Mouse (Mus musculus): ENCODE data around the gene Zbtb16. TPM values are rescaled to one million over a fixed set of nuclear protein-coding genes. Genes with fewer than 3 reads are reported as not detected.

Gene Zbtb16
- total RNA-seq, 2 experiments from 2014 or later, result 70.1 to 157 TPM

DNA sequence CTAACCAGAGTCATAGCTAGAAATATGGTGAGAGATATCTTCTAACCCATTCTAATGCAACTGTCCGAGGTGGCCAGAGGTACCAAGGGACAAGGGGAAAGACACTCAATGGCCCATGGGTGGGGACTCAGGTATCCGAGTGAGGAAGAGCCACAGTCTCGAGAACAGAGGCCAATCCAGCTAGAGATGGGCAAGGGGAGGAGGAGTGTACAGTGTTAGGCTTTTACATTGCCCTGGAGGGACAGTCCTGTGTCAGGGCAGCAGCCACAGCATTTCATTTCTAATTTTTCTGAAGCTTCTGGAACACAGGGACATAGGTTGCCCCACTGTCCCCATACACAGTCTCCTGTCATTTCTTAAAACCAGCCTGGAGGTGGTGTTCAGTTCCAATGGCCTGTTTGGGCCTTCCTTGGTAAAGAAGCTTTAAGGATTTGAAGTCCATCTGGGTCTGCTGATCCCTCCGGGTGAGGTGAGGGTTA is 190.3 kb downstream of the Zbtb16 start:
- DNase-seq, result no peak
- intact Hi-C loops (cut with DNase I; ENCODE audit: low total_unique reads), result loop anchor here (2.0 to 10.0 kb wide), 3 partner anchors 215 to 409 kb away; partner anchors contain the start of gene Zw10

DNA sequence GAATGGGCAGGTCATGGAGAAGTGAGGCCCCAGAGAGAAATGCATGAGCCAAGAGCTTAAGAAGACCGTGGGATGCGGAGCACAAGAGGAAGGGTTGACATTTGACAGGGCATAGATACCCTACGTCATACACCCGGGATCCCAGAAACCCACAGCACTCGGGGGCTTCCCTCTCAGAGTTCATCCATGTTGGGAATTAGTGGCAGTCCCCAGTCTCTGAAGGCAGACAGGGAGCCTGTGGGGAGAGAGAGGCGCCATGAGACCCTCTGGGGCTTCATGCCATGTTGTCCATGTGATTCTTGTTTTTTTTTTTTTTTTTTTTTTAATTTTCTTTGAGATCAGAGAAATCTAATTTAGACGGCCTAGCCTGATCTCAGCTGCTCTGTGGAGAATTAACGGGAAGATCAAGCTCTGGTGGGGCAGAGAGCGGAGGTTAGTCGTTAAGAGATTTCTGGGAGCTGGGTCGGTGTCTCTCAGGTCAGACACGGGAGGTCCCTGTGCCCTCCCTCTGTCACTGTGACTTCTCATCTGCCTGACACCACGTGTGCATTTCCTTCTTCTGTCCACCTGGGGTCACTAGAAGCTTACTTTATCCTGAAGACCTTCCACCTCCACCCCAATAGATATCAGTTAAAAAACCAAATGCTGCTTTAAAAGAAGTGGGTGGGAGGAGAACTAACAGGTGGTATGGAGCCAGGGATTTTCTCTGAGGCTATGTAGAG is 190.9 kb downstream of the Zbtb16 start:
- intact Hi-C loops (cut with DNase I; ENCODE audit: low total_unique reads), result loop anchor here (2.0 to 10.0 kb wide), 4 partner anchors 216 to 410 kb away; partner anchors contain the start of gene Zw10
- no peak for DNase-seq

DNA sequence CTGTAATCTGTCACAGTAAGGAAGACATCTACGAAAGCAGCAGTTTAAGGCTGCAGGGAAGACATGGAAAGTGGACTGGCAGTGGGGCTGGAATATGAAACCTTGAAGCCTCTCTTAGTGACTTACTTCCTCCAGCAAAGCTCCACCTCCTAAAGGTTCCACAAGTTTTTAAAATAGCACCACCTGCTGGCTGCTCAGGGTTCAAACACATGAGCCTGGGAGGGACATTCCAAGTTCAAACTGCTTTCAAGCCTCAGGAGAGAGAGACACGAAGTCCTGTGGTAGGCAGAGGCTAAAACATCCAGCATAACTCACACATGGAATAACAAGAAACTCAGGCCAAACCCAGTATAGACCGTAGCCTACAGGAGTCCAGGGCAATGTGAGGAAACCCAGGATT is 191.6 kb downstream of the Zbtb16 start:
- intact Hi-C loops (cut with DNase I; ENCODE audit: low total_unique reads), result loop anchor here (2.0 to 10.0 kb wide), 4 partner anchors 216 to 410 kb away; partner anchors contain the start of gene Zw10
- DNase-seq, result no peak

DNA sequence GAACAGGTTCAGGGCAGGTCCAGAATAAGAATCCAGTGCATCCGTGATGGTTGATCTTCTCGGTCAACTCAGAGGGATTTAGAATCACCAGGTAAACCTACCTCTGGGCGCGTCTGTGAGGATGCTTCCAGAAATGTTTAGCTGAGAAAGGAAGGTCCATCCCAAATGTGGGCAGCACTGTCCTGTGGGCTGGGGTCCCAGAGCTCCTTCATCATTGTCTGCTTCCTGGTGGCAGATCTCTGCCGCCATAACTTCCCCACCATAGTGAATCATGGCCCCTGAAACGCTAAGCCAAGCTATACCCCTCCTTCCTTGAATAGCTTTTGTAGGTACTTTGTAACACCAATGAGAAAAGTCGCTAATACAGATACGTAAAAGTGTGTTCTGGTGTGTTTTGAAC is 194.4 kb downstream of the Zbtb16 start:
- DNase-seq, result no peak
- intact Hi-C loops (cut with DNase I; ENCODE audit: low total_unique reads), result loop anchor here (5.0 to 10.0 kb wide), 2 partner anchors 331 to 413 kb away; partner anchors contain the start of gene Zw10

DNA sequence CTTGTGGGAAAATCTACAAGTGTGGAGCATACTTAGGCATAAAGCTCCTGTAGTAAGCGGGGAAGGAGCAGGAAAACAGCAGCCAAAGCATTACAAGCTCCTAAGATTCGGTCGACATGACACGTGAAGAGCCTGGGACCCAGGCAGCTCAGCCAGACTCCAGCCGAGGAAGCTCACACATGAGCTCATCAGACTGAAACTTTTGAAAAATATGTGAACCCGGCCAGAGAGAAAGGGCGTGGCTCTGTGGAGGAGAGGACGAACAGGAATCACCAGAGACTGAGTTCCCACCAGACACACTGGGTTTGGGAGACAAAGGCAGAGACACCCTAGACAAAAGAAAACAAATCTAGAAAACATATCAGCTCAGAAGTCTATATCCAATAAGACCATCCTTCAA is 195.1 kb downstream of the Zbtb16 start:
- DNase-seq, result no peak
- intact Hi-C loops (cut with DNase I; ENCODE audit: low total_unique reads), result loop anchor here (5.0 to 10.0 kb wide), 2 partner anchors 331 to 414 kb away; partner anchors contain the start of gene Zw10

DNA sequence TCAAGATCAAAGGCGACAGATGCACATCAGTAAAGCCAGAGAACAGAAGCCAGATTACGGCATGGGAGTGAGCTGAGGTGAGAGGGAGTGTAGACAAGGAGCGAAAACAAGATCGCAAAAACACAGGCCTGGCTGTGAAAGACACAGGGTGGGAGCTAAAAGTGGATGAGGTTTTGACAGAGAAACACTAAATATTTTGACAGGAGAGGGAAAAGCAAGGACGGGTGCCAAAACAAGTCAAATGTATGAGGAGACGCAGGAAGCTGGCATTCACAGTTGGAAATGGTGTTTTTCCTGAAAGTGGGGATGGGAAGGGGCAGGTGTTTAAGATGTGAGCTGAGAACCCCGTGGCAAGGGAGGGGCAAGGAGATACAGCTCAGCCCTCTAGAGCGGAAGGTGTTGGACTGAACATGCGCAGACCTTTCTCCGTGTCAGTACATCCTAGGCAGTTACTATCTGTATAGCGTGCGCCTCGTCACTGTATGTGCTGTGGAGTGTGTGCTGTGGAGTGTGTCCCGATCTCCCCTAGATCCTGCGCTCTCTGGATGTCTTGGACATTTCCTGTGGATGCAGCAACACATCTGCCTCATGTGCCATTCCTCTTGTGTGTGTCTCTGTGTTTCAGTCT is 197.7 kb downstream of the Zbtb16 start:
- intact Hi-C loops (cut with DNase I; ENCODE audit: low total_unique reads), result no loop called here
- DNase-seq, result no peak

DNA sequence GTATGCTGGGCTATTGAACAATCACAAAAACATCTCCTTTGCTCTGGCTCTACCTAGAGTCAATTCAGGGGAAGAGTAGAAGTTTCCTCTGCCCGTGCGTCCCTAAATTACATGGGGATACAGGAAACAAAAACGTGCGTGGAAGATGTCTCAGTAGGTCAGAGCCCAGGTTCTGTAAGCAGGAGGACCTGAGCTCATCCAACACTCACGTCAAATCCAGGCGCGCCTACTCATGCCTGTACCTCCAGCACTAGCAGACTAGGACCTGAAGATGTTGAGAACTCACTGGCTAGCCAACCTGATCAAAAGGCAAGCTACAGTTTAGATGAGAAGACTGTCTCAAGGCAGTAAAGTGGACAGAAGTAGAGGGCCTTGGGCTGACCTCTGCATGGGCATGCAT is 198.9 kb downstream of the Zbtb16 start:
- intact Hi-C loops (cut with DNase I; ENCODE audit: low total_unique reads), result no loop called here
- DNase-seq, result no peak

DNA sequence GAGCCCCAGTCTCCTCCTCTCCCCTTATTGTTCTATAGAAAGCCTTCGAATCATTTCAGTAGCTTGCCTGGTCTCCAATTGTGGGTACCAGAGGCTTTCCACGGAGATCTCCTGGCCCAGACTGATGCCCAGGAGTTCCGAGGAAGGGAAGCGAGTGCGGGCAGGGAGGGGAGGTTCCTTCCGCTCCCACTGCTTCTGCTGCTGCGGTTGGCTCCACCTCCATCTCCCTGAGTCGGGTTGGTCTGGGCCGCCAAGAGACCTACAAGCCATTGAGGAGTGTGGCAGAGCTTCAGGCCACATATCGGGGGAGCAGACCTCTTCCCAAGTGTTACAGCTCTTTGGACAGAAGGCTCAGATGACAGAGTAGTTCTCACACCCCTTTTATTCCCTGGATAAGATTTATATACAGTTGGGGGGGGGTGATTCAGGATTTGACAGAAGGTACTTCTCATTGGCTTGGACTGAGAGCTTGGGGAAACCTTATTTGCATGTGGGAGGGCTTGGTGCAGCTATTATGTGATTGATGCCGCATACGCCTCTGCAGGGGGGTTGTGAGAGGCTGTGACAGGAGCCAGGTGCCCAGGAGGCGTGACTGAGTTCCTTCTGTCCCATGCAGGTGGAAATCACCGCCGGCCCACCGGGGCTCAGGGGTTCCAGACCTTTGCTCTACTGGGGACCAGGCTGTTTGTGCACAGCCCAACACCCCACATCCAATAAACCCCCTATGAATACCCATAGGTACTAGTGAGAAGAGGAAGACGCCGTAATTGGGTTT is 200.3 kb downstream of the Zbtb16 start:
- intact Hi-C loops (cut with DNase I; ENCODE audit: low total_unique reads), result no loop called here

DNA sequence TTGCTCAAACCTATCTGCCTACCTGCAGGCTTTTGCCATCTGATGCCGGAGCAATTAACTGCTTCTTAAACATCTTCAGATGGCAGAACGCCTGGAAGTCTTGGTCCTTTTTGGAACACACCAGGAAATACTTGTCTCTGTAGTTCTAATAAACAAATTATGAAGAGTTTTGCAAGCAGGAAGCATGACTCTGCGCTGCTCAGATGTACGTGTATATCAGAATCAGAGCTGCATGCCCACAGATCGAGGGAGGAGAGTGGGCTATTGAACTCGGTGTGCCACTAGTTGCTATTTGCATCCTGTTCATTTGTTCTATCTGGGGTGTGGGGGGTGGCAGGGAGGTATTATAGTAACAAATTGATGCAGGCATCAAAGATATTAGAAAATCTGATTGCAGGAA is 202.9 kb downstream of the Zbtb16 start:
- intact Hi-C loops (cut with DNase I; ENCODE audit: low total_unique reads), result no loop called here

More for the DNA sequence above, 200.3 kb downstream of the Zbtb16 start:
- no peak for DNase-seq

DNA sequence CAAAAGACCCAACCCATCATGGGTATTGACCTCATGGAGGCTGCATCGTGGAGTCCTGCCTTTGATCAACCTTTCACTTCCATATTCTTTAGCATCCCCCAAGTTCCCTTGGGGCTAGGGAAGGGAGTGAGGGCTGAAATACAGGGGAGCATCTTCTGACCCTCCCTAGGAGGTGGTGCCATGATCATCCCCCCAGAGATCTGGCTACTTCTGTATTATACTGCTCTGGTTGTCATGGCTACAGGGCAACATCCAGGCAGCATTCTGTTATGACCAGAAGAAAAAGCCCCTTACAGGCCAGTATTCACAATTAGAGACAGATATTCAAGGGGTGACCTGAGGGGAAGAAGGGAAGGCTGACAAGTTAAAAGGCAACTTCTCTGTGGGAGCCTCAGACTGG is 216.8 kb downstream of the Zbtb16 start:
- DNase-seq, result no peak
- intact Hi-C loops (cut with DNase I; ENCODE audit: low total_unique reads), result no loop called here

More for the DNA sequence above, 202.9 kb downstream of the Zbtb16 start:
- DNase-seq, result no peak

DNA sequence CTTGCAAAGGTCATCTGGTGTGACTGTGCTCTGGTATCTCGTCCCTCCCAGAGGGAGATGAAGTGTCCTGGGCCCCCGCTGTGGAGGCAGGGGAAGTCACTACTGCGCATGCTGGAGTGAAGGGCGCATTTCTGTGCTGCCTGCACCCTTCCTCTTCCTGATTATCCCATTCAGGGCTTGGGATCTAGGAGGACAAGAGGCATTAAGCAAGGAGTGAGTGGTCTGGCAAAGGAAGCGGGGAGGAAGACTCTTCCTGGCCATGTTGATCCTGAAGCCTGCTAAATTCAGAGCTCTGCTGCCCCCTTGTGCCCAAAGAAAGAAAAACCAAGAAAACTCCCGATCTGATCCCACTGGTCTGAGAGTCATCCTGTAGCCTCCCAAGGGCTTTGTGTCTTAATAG is 217.4 kb downstream of the Zbtb16 start:
- intact Hi-C loops (cut with DNase I; ENCODE audit: low total_unique reads), result no loop called here
- DNase-seq, result peak; percentile 69

DNA sequence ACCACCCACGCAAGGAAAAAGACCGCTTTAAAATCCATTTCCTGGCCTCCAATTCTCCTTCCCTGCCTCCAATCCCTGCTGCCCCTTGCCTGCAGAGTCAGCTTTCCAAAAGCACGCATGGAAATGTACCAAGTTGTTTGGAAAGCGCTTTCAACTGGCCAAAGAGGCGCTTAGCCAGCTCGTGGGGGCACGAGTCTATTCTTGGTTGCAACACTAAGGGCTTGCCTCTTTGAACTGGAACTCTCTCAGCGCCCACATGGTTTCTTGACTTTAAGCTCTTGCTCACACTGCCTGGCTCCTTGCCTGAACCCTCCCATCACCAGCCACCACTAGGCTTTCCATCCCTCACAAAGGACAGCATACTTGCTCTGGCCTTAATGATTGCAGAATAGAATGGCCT is 217.9 kb downstream of the Zbtb16 start:
- intact Hi-C loops (cut with DNase I; ENCODE audit: low total_unique reads), result no loop called here
- DNase-seq, result peak; percentile 76

DNA sequence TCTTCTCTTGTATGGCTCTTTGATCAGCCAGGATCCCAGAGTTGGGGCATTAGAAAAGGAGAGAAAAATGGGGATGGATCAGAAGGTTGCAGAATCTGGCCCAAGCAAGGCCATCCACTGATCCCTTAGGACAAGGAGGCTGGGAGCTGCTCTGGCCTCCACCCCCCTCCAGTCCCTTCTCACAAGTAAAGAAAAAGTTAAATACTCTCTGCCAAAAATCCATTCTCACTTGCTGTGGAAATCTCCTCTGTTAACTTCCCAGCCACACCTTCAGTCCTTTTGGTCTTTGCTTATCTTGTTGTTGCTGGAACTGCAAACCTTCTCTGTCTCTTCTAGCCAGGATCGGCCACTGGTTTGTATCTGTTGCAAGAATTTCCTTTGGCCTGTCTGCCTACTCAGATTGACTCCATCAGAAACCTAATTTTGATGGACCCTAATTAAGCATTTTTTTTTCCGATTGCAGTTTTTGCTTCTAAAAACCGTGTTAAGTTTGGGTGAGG is 218.5 kb downstream of the Zbtb16 start:
- DNase-seq, result no peak
- intact Hi-C loops (cut with DNase I; ENCODE audit: low total_unique reads), result no loop called here

DNA sequence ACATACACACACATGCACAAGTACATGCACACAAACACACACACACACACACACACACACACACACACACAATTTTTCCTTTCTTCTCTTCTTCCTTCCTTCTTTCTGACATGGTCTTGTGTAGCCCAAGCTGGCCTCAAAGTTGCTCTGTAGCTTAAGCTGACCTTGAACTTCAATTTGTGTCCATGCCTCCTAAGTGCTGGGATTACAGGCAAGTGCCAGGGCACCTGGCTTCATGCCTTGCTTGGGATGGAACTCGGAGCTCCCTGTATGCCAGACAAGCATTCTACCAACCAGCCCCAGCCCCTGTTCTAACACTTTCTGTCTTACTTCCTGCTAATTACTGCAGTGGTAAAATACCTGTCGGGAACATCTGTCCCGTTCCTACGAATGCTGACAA is 222.8 kb downstream of the Zbtb16 start:
- no peak for DNase-seq
- intact Hi-C loops (cut with DNase I; ENCODE audit: low total_unique reads), result no loop called here

DNA sequence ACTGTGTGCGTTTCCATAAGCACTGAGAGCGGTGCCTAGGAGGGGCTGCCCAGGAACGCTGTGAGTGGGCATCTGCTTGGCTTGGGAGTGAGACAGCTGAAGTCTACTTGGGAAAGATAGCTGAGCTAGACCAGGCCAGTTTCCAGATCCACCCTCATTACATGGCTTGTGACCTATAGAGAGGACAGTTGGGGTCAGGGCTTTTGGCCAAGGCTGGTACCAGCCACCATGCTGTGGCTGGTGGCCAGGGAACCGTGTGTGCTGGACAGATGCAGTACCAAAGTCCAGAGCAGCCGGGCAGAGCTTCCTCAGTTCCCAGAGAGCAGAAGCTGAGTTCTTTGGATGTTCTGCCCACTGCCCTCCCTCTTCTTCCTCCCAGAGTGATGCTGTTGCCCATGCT is 223.5 kb downstream of the Zbtb16 start:
- no peak for DNase-seq

DNA sequence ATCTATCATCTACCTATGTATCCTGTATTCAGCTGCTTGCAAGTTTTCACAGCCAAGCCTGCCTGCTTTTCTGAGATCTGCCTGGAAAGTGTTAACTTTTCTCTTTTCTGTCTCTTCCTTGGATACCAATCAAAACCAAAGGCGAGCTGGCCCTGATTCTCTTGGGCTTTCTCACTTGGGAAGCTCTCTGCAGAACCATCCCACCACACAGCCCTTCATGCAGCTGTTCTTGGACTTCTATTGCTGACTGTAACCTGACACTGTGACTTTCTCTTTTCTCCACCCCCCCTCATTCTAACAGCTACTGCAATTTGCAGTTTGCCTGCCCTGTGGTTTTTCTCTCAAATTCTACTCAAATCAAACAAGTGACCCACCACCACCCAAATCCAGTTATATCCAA is 225.0 kb downstream of the Zbtb16 start:
- intact Hi-C loops (cut with DNase I; ENCODE audit: low total_unique reads), result no loop called here
- DNase-seq, result no peak

More for the DNA sequence above, 223.5 kb downstream of the Zbtb16 start:
- intact Hi-C loops (cut with DNase I; ENCODE audit: low total_unique reads), result no loop called here

DNA sequence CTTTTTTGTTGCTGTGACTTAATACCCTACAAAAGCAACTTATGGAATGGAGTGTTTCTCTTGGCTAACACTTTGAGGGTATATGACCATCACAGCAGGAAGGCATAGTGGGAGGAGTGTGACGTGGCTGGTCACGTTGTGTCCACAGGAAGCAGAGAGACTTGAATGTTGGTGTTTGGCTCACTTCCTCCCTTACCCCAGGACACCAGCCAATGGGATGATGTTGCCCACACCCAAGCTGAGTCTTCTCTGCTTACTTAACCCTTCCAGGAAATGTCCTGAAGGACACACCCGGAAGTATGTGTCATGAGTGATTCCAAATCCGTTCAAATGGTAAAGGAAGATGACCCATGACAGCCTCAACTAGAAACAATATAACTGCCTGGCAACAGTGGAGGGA is 226.3 kb downstream of the Zbtb16 start:
- intact Hi-C loops (cut with DNase I; ENCODE audit: low total_unique reads), result no loop called here
- DNase-seq, result no peak

DNA sequence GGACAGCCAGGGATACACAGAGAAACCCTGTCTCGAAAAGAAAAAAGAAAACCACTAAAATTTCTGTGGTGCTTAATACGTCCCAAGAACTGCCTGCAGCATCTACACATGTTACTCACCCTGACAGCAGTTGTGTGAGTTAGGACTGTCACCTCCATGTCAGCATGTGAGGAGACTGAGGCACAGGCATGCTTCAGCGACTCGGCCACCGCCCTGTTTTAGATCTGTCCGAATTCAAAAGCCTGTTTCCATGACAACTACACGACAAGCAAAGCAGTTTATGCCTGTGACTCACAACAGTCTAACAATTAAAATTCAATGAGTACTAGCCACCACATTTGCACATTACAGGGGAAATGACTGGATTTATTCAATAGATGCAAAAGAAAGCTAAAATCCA is 228.6 kb downstream of the Zbtb16 start:
- DNase-seq, result no peak
- intact Hi-C loops (cut with DNase I; ENCODE audit: low total_unique reads), result no loop called here

DNA sequence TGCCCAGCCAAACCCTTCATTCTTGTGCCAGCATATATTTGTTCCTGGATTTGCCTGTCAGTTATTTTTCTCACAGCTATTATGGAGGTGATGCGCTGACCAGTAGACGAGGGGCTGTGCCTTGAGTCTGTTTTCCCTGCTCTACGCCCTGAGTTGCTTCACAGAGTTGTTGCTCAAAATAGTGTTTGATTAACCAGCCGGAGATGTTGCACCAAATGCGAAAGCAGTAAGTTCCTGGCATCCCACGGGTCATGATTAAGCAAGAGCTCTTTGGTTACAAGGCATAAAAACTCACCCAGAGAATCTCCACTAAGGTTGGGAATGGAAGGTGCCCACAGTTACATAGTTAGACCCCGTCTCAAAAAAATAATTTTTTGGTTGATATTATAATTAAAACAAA is 229.9 kb downstream of the Zbtb16 start:
- no peak for DNase-seq
- intact Hi-C loops (cut with DNase I; ENCODE audit: low total_unique reads), result no loop called here

DNA sequence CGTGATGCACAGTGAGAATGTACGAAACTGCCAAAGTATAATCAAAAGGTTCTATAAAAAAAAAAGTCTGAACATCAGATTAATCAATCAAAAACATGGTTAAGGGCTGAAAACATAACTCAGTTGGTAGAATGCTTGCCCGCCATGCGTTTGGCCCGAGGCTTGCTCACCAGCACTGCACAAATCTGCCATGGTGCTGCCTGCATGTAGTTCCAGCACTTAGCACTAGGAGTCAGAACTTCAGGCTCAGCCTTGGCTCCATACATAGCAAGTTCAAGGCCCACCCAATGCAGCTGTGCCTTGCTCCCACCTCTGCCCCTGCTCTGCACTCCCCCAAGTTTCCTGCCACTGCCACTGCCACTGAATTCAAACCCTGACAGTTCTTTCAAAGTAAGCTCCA is 230.3 kb downstream of the Zbtb16 start:
- no peak for DNase-seq
- intact Hi-C loops (cut with DNase I; ENCODE audit: low total_unique reads), result no loop called here
